Mouse (Mus musculus) liver, adult (tissue): ENCODE measurements around the gene Timm44.
A peak's percentile ranks its signal among the peaks of the same experiment; 100 is the strongest.

ENCODE experiments used
- GATA4 ChIP-seq: IDR thresholded peaks from 2 replicates; pipeline ENCODE4 v1.6.1; 2014; ENCODE audit warnings: mild to moderate bottlenecking, low read length; ENCODE audit not compliant: insufficient replicate concordance

The Timm44 gene

DNA sequence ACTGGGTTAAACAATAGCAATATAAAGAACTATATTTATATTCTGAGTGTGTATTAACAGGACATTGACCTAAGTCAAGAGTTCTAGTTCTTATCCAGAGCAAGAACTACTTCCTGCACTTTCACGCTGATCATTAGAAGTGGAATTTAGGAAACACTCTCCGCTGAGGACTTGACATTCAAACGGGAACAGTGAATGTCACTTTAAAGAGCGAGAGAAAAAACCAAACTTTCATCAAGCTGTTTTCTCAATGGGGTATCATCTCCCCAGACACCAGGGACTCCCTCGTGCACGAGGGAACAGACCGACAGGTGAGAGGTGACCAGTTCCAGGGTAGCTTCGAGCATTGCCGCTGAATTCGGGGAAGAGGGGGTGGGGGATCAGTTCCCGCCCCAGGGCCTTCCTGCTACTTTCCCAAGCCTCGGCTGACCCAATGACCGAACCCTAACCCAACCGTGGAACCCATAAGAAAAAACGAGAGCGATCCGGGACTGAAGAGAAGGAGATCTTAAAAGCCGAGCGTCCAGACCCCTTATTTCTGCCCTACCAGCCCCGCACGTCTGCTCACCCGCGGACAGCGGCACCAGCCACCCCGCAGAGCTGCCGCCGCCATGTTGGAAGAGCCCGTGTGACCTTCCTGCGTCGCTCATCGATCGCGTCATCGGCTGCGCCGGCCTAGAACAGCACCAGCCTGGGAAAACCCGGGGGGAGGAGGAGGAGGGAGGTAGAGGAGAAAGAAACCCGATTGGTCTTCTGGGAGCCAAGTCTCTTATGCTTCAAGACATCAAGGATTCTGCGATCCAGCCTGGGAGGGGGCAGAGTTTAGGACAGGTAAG lies at the start of gene Timm44:
Gene Timm44, minus strand, starts transcription at position 639 of the 836 bp plus-strand sequence.
- peak; percentile 31; the same call in 1 of the 2 replicates for TF ChIP-seq GATA4

- no peak; the same call in 1 of the 2 replicates for TF ChIP-seq GATA4
These were observed 49.5 kb upstream of the Timm44 start, which contains the start of the genes Ccl25 and Elavl1 for GRCm38 (mm10) chr8:4324983-4325750. Gene Ccl25, plus strand, starts transcription at chr8:4325210. Gene Elavl1, minus strand, starts transcription at chr8:4325413.

- no peak for TF ChIP-seq GATA4
These were observed 48.8 kb upstream of the Timm44 start for GRCm38 (mm10) chr8:4324525-4324924.

GRCm38 (mm10) chr8:4323917-4324316 lies 48.2 kb upstream of the Timm44 start:
- no peak for TF ChIP-seq GATA4

GRCm38 (mm10) chr8:4322470-4322869 lies 46.8 kb upstream of the Timm44 start:
- TF ChIP-seq GATA4 = no peak

- no peak for TF ChIP-seq GATA4
These were observed 45.3 kb upstream of the Timm44 start for GRCm38 (mm10) chr8:4321031-4321430.

DNA sequence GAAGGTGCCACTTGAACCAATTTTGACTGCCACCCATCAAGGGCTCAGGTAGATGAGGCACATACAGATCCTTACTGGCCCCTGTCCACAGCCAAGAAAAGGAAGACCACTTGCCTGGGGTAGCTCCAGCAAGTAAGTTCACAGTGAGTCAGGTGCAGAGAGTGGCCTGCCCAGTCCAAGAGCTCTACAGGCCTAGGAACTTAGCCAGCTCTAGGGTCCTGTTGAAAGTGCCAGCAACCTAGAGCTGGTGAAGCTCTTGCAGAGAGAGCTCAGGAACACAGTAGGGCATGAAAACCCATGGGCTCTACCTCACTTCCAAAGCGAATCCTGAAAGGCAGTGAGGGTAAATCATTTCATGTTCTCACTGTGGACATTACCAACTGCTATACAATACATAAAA lies 44.7 kb upstream of the Timm44 start:
- TF ChIP-seq GATA4 = no peak

GRCm38 (mm10) chr8:4319573-4319872 lies 43.8 kb upstream of the Timm44 start:
- no peak for TF ChIP-seq GATA4

DNA sequence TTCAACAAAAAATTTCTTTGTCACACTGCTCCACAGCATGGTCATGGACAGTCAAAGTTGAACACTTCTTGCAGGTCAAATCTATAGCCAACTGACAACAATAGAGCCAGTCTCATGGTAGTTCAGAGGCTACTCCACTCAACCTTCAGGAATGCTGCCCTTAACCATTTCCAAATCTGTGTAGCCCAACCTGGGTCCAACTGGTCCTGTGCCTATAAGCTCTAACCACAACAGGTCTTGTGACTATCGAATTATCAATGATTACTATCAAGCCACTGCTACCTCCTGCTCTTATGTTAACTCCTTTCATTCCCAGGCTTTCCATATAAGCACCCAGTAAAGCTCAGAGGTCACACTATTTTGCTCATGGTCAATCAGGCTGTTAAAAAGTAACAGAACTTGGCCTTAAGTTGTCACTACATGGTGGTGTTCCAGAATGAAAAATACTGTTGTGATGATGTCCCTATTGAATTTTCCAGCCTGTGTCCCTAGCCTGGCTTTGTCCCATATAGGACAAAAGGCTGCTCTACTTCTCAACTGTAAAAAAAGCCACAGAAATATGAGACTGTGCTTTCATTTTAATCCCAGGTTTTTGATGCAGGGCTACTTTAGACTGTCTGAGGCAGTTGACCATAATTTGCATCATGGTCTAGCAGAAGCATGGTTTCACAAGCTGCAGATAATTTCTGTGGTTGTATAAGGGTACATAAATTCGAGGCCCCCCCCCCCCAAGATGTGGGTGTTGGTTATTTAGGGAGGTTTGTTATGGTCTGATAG lies 43.3 kb upstream of the Timm44 start:
- TF ChIP-seq GATA4 = peak; percentile 40; the same call in 1 of the 2 replicates

- TF ChIP-seq GATA4 = no peak
These were observed 42.4 kb upstream of the Timm44 start for GRCm38 (mm10) chr8:4318124-4318523.

- TF ChIP-seq GATA4 = no peak
These were observed 39.1 kb upstream of the Timm44 start for GRCm38 (mm10) chr8:4314852-4315251.

- TF ChIP-seq GATA4 = no peak
These were observed 37.8 kb upstream of the Timm44 start for GRCm38 (mm10) chr8:4313254-4314124.

DNA sequence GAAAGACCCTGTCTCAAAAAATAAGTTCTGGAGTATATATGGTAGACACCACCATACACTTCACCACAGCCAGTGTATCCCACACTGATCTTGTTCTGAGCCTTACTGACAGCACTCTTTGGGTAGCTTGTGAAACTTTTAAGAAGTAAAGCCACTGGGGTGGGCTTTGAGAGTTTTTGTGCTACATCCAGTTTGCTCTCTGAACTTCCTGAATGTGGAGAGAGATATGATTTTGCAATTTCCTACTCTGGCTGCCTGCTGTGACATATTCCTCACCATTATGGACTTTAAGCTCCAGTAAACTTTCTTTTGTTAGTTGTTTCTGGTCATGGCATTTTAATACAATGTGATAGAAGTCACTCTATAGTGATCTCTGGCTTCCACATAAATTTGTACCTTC lies 36.4 kb upstream of the Timm44 start:
- no peak for TF ChIP-seq GATA4

DNA sequence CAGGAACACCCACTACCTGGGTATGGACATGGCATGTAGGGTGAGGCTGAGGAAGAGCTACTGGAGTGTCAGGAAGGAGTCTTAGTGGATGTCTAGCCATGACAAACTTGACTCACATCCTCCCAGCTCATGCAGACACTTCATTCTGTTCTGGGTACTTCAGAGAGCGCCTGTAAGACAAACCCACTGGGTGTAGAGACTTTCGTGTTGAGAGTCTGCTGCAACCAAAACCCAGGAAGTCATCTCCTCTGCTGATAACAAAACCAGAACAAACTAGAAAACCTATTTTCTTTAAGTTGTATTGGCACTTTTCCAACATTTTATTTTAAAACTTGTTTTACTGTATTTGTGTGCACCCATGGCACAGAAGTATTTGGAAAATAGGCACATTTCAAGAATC lies 30.1 kb upstream of the Timm44 start:
- no peak for TF ChIP-seq GATA4

GRCm38 (mm10) chr8:4304124-4304547 lies 28.4 kb upstream of the Timm44 start:
- TF ChIP-seq GATA4 = no peak

DNA sequence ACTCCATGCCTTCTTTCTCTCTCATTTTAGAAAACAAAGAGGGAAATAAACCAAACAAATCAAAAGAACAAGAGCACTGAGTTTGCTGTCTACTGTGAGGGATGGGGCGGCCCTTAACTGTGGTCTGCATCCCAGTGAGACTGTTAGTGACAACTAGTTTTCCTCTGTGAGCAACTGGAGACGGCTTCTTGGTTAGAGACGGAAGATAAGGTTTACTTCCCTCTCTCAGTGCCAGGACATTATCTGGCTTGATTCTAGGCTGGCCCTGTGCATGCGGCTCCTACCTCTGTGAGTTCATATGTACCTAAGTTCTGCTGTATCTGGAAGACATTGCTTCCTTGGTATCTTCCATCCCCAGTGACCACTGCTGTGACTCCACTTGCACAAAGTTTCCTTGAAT lies 22.1 kb upstream of the Timm44 start:
- no peak for TF ChIP-seq GATA4
